Mouse (Mus musculus): ENCODE data around the gene Gm42715.

Gm42715 gene

DNA sequence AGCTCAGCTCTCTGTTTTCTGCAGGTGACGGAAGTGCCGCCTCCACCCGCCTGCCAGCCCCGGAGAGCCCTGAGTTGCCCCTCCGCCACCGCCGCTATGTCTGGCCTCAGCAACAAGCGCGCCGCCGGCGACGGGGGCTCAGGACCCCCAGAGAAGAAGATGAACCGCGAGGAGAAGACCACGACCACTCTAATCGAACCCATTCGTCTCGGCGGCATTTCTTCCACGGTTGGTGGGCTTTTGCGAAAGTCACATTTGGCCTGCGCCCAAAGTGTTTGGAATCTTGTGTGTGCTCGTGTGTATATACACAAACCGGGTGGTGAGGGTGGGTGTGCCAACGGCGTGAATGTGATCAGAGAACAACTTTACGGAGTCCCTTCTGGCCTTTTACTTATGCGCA is 69.5 kb downstream of the Gm42715 start:
- TF ChIP-seq GATA4 (IDR thresholded peaks at IDR 0.05; ENCODE audit: insufficient replicate concordance, low read length): no peak

- no peak for TF ChIP-seq GATA4 (IDR thresholded peaks at IDR 0.05; ENCODE audit: insufficient replicate concordance, low read length)
Observed at GRCm38 (mm10) chr7:127589637-127590036, 70.3 kb downstream of the Gm42715 start.

GRCm38 (mm10) chr7:127591108-127591507 is 71.7 kb downstream of the Gm42715 start:
- no peak for TF ChIP-seq GATA4 (IDR thresholded peaks at IDR 0.05; ENCODE audit: insufficient replicate concordance, low read length)

- TF ChIP-seq GATA4 (IDR thresholded peaks at IDR 0.05; ENCODE audit: insufficient replicate concordance, low read length): no peak
Observed at GRCm38 (mm10) chr7:127592575-127592974, 73.2 kb downstream of the Gm42715 start.

DNA sequence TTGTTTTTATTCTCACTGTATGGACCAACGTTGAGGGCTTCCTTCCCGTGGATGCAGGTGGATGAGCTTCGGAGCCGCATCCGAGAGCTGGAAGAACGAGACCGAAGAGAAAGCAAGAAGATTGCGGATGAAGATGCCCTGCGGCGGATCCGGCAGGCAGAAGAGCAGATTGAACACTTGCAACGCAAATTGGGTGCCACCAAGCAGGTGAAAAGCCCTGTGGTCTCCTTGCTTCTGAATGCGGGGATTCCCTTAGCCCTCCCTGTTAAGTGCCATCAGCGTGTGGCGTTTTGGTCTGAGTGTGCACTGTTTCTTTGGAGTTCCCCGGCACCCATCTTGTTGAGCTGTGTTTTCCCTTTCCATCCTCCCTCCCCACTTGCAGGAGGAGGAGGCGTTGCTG is 77.4 kb downstream of the Gm42715 start:
- no peak for TF ChIP-seq GATA4 (IDR thresholded peaks at IDR 0.05; ENCODE audit: insufficient replicate concordance, low read length)

DNA sequence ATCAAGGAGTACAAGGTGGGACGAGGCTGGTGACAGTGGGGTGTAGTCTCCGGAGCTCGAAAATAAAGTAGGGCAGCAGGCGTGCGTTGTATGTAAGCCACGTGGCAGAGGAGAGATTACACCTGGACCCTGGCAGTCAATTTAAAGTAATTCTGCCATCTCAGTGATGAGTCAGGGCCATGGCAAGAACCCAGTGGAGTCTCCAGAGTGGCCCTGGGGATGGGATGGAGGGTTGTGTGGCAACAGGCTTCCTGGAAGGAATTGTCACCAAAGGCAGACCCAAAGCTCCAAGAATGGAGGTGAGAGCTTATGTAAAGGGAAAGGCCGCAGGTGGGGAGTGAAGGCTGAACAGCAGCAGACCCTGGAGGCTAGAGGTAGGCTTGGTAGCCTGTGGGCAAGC is 81.2 kb downstream of the Gm42715 start:
- no peak for TF ChIP-seq GATA4 (IDR thresholded peaks at IDR 0.05; ENCODE audit: insufficient replicate concordance, low read length)

DNA sequence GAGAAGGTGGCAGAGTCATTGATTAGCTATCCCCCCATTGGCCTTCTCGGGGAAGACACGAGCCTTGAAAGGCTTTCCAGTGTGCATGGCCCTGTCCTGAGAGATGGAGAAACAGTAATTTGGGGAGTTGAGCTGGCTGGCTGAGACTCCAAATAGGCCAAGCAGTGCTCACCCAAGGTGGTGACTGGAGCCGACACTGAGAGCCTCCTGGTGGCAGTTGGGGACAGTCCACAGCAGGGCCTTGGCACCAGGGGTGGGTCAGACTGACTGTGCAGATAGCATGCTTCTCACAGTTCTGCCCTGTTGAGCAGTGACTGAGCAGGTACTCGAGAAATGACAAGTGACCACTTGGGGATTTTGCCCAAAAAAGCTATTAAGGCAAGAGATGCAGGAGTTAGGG is 82.4 kb downstream of the Gm42715 start:
- TF ChIP-seq GATA4 (IDR thresholded peaks at IDR 0.05; ENCODE audit: insufficient replicate concordance, low read length): no peak

GRCm38 (mm10) chr7:127602903-127603302 is 83.5 kb downstream of the Gm42715 start:
- no peak for TF ChIP-seq GATA4 (IDR thresholded peaks at IDR 0.05; ENCODE audit: insufficient replicate concordance, low read length)

DNA sequence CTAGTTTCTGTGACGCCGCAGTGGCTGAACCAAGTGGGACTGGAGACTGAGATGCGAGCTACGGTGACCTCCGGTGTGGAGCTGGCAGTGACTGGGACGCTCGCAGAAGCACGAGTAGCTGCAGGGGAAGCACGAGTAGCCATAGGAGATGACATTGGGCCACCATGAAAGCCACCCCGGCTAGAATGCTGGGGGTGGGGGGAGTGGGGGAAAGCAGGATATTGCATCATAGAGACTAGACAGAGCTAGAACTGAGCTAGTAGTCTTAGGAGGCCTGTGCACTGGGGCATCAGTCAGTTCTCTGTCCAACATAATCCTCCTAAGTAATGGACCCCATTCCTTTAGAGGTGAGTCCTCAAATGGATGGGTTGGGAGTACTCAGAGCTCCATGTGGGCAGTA is 84.9 kb downstream of the Gm42715 start:
- no peak for TF ChIP-seq GATA4 (IDR thresholded peaks at IDR 0.05; ENCODE audit: insufficient replicate concordance, low read length)

- TF ChIP-seq GATA4 (IDR thresholded peaks at IDR 0.05; ENCODE audit: insufficient replicate concordance, low read length): no peak
Observed at GRCm38 (mm10) chr7:127607150-127607549, 87.8 kb downstream of the Gm42715 start.

DNA sequence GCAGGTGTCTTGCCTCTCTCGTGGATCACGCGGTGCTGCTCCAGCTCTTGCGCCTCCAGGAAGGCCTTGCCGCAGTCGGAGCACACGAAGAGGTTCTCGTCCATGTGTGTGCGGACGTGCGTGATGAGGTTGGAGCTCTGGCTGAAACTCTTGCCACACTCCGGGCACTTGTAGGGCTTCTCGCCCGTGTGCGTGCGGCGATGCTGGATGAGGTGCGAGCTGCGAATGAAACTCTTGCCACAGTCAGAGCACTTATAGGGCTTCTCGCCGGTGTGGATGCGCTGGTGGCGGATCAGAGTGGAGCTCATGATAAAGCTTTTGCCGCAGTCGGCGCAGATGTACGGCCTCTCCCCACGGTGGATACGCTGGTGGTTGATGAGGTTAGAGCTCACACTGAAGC is 91.6 kb downstream of the Gm42715 start:
- no peak for TF ChIP-seq GATA4 (IDR thresholded peaks at IDR 0.05; ENCODE audit: insufficient replicate concordance, low read length)

DNA sequence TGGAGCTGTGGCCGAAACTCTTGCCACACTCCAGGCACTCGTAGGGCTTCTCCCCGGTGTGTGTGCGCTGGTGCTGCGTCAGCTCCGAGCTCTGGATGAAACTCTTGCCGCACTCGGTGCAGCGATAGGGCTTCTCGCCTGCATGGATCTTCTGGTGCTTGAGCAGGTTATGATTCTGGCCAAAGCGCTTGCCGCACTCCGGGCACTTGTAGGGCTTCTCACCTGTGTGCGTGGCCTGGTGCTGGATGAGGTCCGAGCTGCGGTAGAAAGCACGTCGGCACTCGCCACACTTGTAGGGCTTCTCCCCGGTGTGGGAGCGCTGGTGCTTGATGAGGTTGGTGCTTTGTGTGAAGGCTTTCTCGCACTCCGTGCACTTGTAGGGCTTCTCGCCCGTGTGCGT is 92.2 kb downstream of the Gm42715 start:
- TF ChIP-seq GATA4 (IDR thresholded peaks at IDR 0.05; ENCODE audit: insufficient replicate concordance, low read length): no peak

DNA sequence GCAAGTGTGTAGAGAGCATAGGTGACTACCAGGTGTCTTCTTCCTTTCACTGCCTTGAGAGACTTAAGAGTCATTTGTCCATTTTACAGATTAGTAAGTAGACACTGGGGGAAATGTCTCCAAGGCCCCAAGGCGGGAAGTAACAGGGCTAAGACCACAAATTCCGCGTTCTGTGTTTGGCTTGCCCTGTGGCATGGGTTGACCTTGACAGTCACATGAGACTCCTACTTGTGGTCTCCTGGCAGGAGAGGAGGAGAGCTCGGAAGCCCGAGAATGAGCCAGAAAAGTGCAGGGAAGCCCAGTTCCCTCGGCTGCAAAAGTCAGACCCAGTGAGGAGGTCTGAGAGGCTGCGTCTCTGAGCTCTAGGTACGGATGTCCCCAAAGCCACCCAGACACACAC is 94.1 kb downstream of the Gm42715 start:
- no peak for TF ChIP-seq GATA4 (IDR thresholded peaks at IDR 0.05; ENCODE audit: insufficient replicate concordance, low read length)

DNA sequence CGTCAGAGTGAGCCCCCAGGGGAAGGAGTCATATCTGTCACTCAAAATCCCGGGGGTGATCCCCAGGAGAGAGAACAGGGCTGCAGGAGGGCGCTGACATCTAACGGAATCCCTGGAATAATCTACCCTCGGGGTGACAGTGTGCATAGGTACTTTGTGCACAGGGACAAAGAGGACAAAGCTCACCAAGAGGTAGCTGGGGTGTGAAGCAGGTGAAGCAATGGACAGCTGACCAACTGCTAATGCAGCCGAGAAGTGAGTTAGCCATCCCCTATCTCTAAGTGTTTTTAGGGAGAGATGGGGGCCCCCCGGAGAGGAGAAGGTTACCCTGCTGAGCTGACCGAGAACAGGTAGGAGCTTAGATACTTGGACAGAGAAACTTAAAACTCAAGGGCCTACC is 94.7 kb downstream of the Gm42715 start:
- no peak for TF ChIP-seq GATA4 (IDR thresholded peaks at IDR 0.05; ENCODE audit: insufficient replicate concordance, low read length)

GRCm38 (mm10) chr7:127614511-127614890 is 95.1 kb downstream of the Gm42715 start:
- no peak for TF ChIP-seq GATA4 (IDR thresholded peaks at IDR 0.05; ENCODE audit: insufficient replicate concordance, low read length)

DNA sequence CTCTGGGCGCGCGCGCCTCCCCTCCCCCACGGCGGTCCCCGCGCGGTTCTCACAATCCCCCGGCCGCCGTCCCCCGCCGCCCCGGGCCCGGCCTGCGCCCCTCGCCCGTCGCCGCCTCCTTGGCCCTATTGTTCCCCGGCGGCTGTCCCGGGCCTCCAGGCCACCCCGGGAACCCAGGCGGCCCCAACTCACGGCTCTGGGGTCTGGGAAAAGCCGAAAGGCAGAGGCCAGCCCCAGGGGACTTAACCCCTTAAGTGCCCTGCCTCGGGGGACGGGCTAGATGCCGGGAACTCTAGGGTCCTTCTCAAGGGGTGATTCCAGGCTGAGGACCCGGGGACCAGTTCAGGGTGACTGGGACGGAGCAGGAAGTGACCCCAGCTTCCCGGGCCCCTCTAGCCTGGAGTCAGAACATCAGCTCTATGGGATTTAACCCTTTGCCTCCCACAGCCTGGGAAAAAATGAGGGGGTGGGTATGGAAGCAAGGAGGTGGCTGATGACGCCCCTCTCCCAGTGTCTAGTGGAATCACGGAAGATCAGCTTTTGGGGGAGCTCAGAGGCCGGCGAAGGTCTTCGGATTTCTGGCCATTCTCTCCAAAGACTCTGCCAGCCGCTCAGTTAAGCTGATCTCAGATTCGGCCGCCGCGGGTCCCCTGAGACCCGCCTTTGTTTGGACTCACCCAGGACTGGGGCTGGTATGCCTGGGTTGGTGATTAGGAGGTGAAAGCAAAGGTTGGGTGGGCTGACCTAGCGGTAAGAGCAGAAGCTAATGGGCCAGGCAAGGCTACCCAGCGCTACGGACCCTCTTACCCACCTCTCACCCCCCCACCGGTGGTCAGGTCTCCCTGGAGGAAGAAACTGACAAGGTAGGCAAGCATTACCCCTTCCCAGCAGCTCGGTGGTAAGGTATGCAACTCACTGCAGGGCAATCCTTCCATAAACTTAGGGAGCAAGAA is 95.8 kb downstream of the Gm42715 start, which contains the start of gene Zfp629:
Gene Zfp629, minus strand, starts transcription at position 907 of the 953 bp plus-strand sequence.
- TF ChIP-seq GATA4 (IDR thresholded peaks at IDR 0.05; ENCODE audit: insufficient replicate concordance, low read length): no peak

DNA sequence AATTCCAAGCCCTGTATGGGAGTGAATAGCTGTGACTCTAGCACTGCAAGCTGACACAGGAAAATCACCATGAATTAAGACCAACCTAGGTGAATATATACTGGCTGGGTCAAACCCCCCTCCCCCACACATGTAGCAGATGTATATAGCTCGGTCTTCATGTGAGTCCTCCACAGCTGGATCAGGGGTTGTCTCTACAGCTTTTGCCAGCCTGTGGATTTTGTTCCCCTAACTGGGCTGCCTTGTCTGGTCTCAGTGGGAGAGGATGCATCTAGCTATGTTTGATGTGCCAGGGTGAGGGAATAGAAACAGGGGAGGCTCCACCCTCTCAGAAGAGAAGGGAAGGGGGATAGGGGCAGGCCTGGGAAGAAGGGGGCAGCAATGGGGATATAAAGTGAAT is 97.0 kb downstream of the Gm42715 start:
- no peak for TF ChIP-seq GATA4 (IDR thresholded peaks at IDR 0.05; ENCODE audit: insufficient replicate concordance, low read length)
